In genomic region chr8:95879823-95880222, GRCm38 (mm10) we compare ENCODE assay signal across 23 mouse cellular contexts. TPM values are rescaled to one million over a fixed set of nuclear protein-coding genes. Genes with fewer than 3 reads are reported as not detected.
DNase-seq lines count a peak whose midpoint lies in the region; ATAC-seq lines count a peak whose summit lies in the region.
"Had no signal": no experiment of that assay in that cellular context is flagged by ENCODE, and none has a peak within 500 bp of the region (broad histone marks: within the 10 kb centered on the region; RNA-seq: fewer than 3 reads in every experiment).

No protein-coding gene starts in this region.

- no peak overlapping the region for H3K4me3 ChIP-seq in heart, embryonic 10.5 days
- H3K4me3 ChIP-seq in liver, embryonic 16.5 days (ENCODE audit: low read depth, low read length), result no peak overlapping the region
- H3K4me3 ChIP-seq in liver, embryonic 12.5 days, result no peak overlapping the region
- no peak overlapping the region for H3K4me3 ChIP-seq in midbrain, embryonic 10.5 days
- H3K4me3 ChIP-seq: embryonic facial prominence, embryonic 15.5 days; erythroblast, embryonic 14.5 days; forebrain, embryonic 15.5 days; heart, adult 2 months; heart, embryonic 15.5 days; hindbrain, embryonic 10.5 days had no signal

- peak; percentile 16 for DNase-seq in heart, embryonic 10.5 days (ENCODE audit: low spot score)
- DNase-seq in heart, postnatal 4 days, result no peak
- peak; percentile 10 for DNase-seq in NIH3T3 (ENCODE audit: low read depth)
- no peak for DNase-seq in midbrain, embryonic 10.5 days (ENCODE audit: low spot score)
- no peak for DNase-seq in ovary, postnatal 10 days (ENCODE audit: low spot score)
- DNase-seq: adrenal gland, postnatal 10 days; cerebellum, adult 11 months; cerebellum, adult 8-10 months; cerebellum, postnatal 14 days; embryo, embryonic 11 days; gastrocnemius, postnatal 36 days; heart, postnatal 14 days had no signal

- no peaks in the 10 kb centered on the region for H3K27me3 ChIP-seq in heart, embryonic 10.5 days (ENCODE audit: insufficient read depth, poor library complexity, severe bottlenecking)
- no peaks in the 10 kb centered on the region for H3K27me3 ChIP-seq in liver, embryonic 16.5 days (ENCODE audit: control insufficient read depth, insufficient read depth, low read depth, low read length)
- H3K27me3 ChIP-seq in liver, embryonic 12.5 days (replicated peaks), result no peaks in the 10 kb centered on the region
- H3K27me3 ChIP-seq in midbrain, embryonic 10.5 days (ENCODE audit: low read depth, poor library complexity, severe bottlenecking), result no peaks in the 10 kb centered on the region
- H3K27me3 ChIP-seq: CH12.LX; embryonic facial prominence, embryonic 15.5 days; forebrain, embryonic 15.5 days; heart, embryonic 15.5 days had no signal

- H3K9ac ChIP-seq in liver, embryonic 16.5 days (ENCODE audit: low read depth, low read length), result no peak overlapping the region
- no peak overlapping the region for H3K9ac ChIP-seq in liver, embryonic 12.5 days
- H3K9ac ChIP-seq: embryonic facial prominence, embryonic 15.5 days; forebrain, embryonic 15.5 days; heart, embryonic 15.5 days; hindbrain, embryonic 14.5 days had no signal

- peak; percentile 70 for ATAC-seq in liver, embryonic 16.5 days (ENCODE audit: low read depth)
- ATAC-seq in liver, embryonic 12.5 days, result no peak
- ATAC-seq in megakaryocyte progenitor cell, adult 5-6 weeks (replicated peaks; ENCODE audit: poor library complexity), result 0 out of 2 replicates have a peak, but pooled peaks have one; percentile 21
- ATAC-seq: forebrain, embryonic 15.5 days had no signal

- peaks cover 19% of the 10 kb centered on the region for H3K4me1 ChIP-seq in heart, embryonic 10.5 days
- peaks cover 6% of the 10 kb centered on the region for H3K4me1 ChIP-seq in liver, embryonic 16.5 days (ENCODE audit: control insufficient read depth, low read depth, low read length)
- H3K4me1 ChIP-seq in liver, embryonic 12.5 days, result peaks cover 32% of the 10 kb centered on the region
- peaks cover 15% of the 10 kb centered on the region for H3K4me1 ChIP-seq in midbrain, embryonic 10.5 days
- H3K4me1 ChIP-seq: embryonic facial prominence, embryonic 15.5 days had no signal

- H3K4me2 ChIP-seq in liver, embryonic 16.5 days (ENCODE audit: low read depth, low read length), result no peak overlapping the region
- no peak overlapping the region for H3K4me2 ChIP-seq in liver, embryonic 12.5 days
- H3K4me2 ChIP-seq: embryonic facial prominence, embryonic 15.5 days; forebrain, embryonic 15.5 days; heart, embryonic 15.5 days; hindbrain, embryonic 14.5 days had no signal

- no peaks in the 10 kb centered on the region for H3K9me3 ChIP-seq in heart, embryonic 10.5 days
- no peaks in the 10 kb centered on the region for H3K9me3 ChIP-seq in liver, embryonic 16.5 days (replicated peaks; ENCODE audit: control insufficient read depth, low read length)
- H3K9me3 ChIP-seq in liver, embryonic 12.5 days (replicated peaks), result no peaks in the 10 kb centered on the region; the same call in 1 of the 2 replicates
- 0 out of 2 replicates have a peak, but pooled peaks cover 3% of the 10 kb centered on the region for H3K9me3 ChIP-seq in midbrain, embryonic 10.5 days (replicated peaks)
- H3K9me3 ChIP-seq: embryonic facial prominence, embryonic 15.5 days; forebrain, embryonic 15.5 days; heart, embryonic 15.5 days; hindbrain, embryonic 10.5 days had no signal

- H3K27ac ChIP-seq in heart, embryonic 10.5 days, result no peak overlapping the region
- H3K27ac ChIP-seq in liver, embryonic 16.5 days (ENCODE audit: low read length), result peak overlapping the region; percentile 11; the same call in 1 of the 2 replicates
- H3K27ac ChIP-seq in liver, embryonic 12.5 days, result no peak overlapping the region
- H3K27ac ChIP-seq in midbrain, embryonic 10.5 days (replicated peaks), result no peak overlapping the region
- H3K27ac ChIP-seq: embryonic facial prominence, embryonic 15.5 days; forebrain, embryonic 15.5 days; heart, adult 2 months; hindbrain, embryonic 10.5 days; hindbrain, embryonic 14.5 days had no signal

- H3K36me3 ChIP-seq in heart, embryonic 10.5 days, result peaks cover 30% of the 10 kb centered on the region
- peaks cover 17% of the 10 kb centered on the region for H3K36me3 ChIP-seq in liver, embryonic 16.5 days (ENCODE audit: control insufficient read depth, insufficient read depth)
- peaks cover 55% of the 10 kb centered on the region for H3K36me3 ChIP-seq in liver, embryonic 12.5 days
- peaks cover 39% of the 10 kb centered on the region for H3K36me3 ChIP-seq in midbrain, embryonic 10.5 days

- WGBS in heart, embryonic 10.5 days, result 86% methylated on average over 4 of the region's 4 CpGs
- WGBS in liver, embryonic 16.5 days (ENCODE audit: insufficient replicate concordance), result 69% methylated on average over 4 of the region's 4 CpGs
- 82% methylated on average over 4 of the region's 4 CpGs for WGBS in liver, embryonic 12.5 days (ENCODE audit: insufficient replicate concordance)
- WGBS in midbrain, embryonic 10.5 days, result 93% methylated on average over 4 of the region's 4 CpGs

RNA-seq across cellular contexts. Expression of gene Got2, which starts 8.5 kb away (rescaled TPM):
- polyA plus RNA-seq in heart, embryonic 10.5 days (2016; fragmentation: Nextera tagmentation; extraction: Ambion mirVana), result 244 and 290 TPM in 2 replicates
- total RNA-seq in heart, postnatal 4 days (2021), result 100 to 1,000 TPM; 481 to 500 TPM
- polyA plus RNA-seq in liver, embryonic 16.5 days (2015; fragmentation: Nextera tagmentation; extraction: Ambion mirVana), result 254 and 279 TPM in 2 replicates
- polyA plus RNA-seq in liver, embryonic 12.5 days (2016; fragmentation: Nextera tagmentation; extraction: Ambion mirVana), result 203 and 223 TPM in 2 replicates
- total RNA-seq in megakaryocyte progenitor cell, adult 5-6 weeks (2015), result 138 and 157 TPM in 2 replicates
- 116 and 132 TPM in 2 replicates for total RNA-seq in megakaryocyte progenitor cell, adult 5-6 weeks (2017)
- 188 and 192 TPM in 2 replicates for polyA plus RNA-seq in midbrain, embryonic 10.5 days (2016; fragmentation: Nextera tagmentation; extraction: Ambion mirVana)

RNA-seq across cellular contexts. Expression of gene Slc38a7, which starts 26.5 kb away (rescaled TPM):
- polyA plus RNA-seq in heart, embryonic 10.5 days (2016; fragmentation: Nextera tagmentation; extraction: Ambion mirVana), result 13.5 and 14.3 TPM in 2 replicates
- total RNA-seq in heart, postnatal 4 days (2021), result 1 to 10 TPM; 7.5 to 7.9 TPM
- 7.8 and 9.8 TPM in 2 replicates for polyA plus RNA-seq in liver, embryonic 16.5 days (2015; fragmentation: Nextera tagmentation; extraction: Ambion mirVana)
- 9.7 and 10.3 TPM in 2 replicates for polyA plus RNA-seq in liver, embryonic 12.5 days (2016; fragmentation: Nextera tagmentation; extraction: Ambion mirVana)
- total RNA-seq in megakaryocyte progenitor cell, adult 5-6 weeks (2015), result 6.4 and 6.8 TPM in 2 replicates
- total RNA-seq in megakaryocyte progenitor cell, adult 5-6 weeks (2017), result 4.2 and 5.1 TPM in 2 replicates
- polyA plus RNA-seq in midbrain, embryonic 10.5 days (2016; fragmentation: Nextera tagmentation; extraction: Ambion mirVana), result 16.5 and 18.8 TPM in 2 replicates

RNA-seq across cellular contexts. Expression of gene Sap18b, which starts 54.7 kb away (rescaled TPM):
- 321 and 398 TPM in 2 replicates for polyA plus RNA-seq in heart, embryonic 10.5 days (2016; fragmentation: Nextera tagmentation; extraction: Ambion mirVana)
- total RNA-seq in heart, postnatal 4 days (2021), result 100 to 1,000 TPM in 1 of 2 experiments, 10 to 100 TPM in 1; 92.4 to 102 TPM
- polyA plus RNA-seq in liver, embryonic 16.5 days (2015; fragmentation: Nextera tagmentation; extraction: Ambion mirVana), result 180 and 207 TPM in 2 replicates
- polyA plus RNA-seq in liver, embryonic 12.5 days (2016; fragmentation: Nextera tagmentation; extraction: Ambion mirVana), result 348 and 354 TPM in 2 replicates
- 126 and 160 TPM in 2 replicates for total RNA-seq in megakaryocyte progenitor cell, adult 5-6 weeks (2015)
- total RNA-seq in megakaryocyte progenitor cell, adult 5-6 weeks (2017), result 314 and 323 TPM in 2 replicates
- polyA plus RNA-seq in midbrain, embryonic 10.5 days (2016; fragmentation: Nextera tagmentation; extraction: Ambion mirVana), result 353 and 394 TPM in 2 replicates

Comparison
In these comparisons a context has a peak if more than half of its experiments do, and no peak if none do; other contexts are left out.
1. DNase-seq: peak in heart, embryonic 10.5 days (single experiment) and NIH3T3 (single experiment); none in heart, postnatal 4 days (single experiment), midbrain, embryonic 10.5 days (single experiment) and ovary, postnatal 10 days (single experiment).